Mouse (Mus musculus): Measurements from ENCODE around the gene Sox5.

GRCm38 (mm10) chr6:143832483-143833181, 949.1 kb downstream of the Sox5 start:
- TF ChIP-seq CTCF (IDR thresholded peaks at IDR 0.05) (no peak), POLR2A (IDR thresholded peaks at IDR 0.05; ENCODE audit: insufficient read depth, low read depth, low read length) (no peak)

All from heart, adult 2 months (tissue).